Mouse (Mus musculus) forebrain, embryonic 16.5 days (tissue): ENCODE results near the gene Tmem212. TPM values are rescaled to one million over a fixed set of nuclear protein-coding genes. Genes with fewer than 3 reads are reported as not detected.

Experiments used
- ATAC-seq: fragments of 200-750 bp; cut with Nextera tagmentation; 2 replicates; pipeline ENCODE4 v1.8.0; 2017; ENCODE audit warnings: mild to moderate bottlenecking, moderate library complexity
- H3K27ac ChIP-seq: fragments of 300-500 bp; sonication (generic); 2 replicates; pipeline ENCODE4 v1.5.1; 2014; ENCODE audit warnings: low read length, control low read depth
- H3K27me3 ChIP-seq: fragments of 300-500 bp; sonication (generic); replicated peaks from 2 replicates; pipeline ENCODE4 v1.6.1; 2014; ENCODE audit warnings: low read length; ENCODE audit not compliant: control insufficient read depth, insufficient read depth
- H3K36me3 ChIP-seq: fragments of 300-500 bp; sonication (generic); 2 replicates; pipeline ENCODE4 v1.6.1; 2014; ENCODE audit not compliant: control insufficient read depth, insufficient read depth
- H3K4me1 ChIP-seq: fragments of 300-500 bp; sonication (generic); replicated peaks from 2 replicates; pipeline ENCODE4 v1.6.1; 2014; ENCODE audit warnings: low read length; ENCODE audit not compliant: control insufficient read depth, insufficient read depth
- H3K4me2 ChIP-seq: fragments of 300-500 bp; sonication (generic); 2 replicates; pipeline ENCODE4 v1.6.1; 2014; ENCODE audit warnings: mild to moderate bottlenecking, low read length, control low read depth
- H3K4me3 ChIP-seq: fragments of 300-500 bp; sonication (generic); replicated peaks from 2 replicates; pipeline ENCODE4 v1.5.1; 2014; ENCODE audit warnings: mild to moderate bottlenecking, low read length, control low read depth
- H3K9ac ChIP-seq: fragments of 300-500 bp; sonication (generic); replicated peaks from 2 replicates; pipeline ENCODE4 v1.6.1; 2014; ENCODE audit warnings: low read depth, low read length, control low read depth
- H3K9me3 ChIP-seq: fragments of 300-500 bp; sonication (generic); 2 replicates; pipeline ENCODE4 v1.6.1; 2016; ENCODE audit warnings: low read length; ENCODE audit not compliant: control insufficient read depth
- WGBS: fragments of 180-500 bp; shearing (Covaris S2); extraction: QIAGEN DNeasy Blood & Tissue Kit; methylation state at CpG from one replicate; pipeline ENCODE4 v1.1.7; 2014; 5-methylcytosine and 5-hydroxymethylcytosine counted together
- polyA plus RNA-seq: library from polyadenylated mRNA; unstranded; fragments of >200 nt; fragmentation: Nextera tagmentation; extraction: Ambion mirVana; gene quantifications from 2 replicates; pipeline ENCODE4 v1.2.1, GENCODE M21; 2015

The Tmem212 gene
- polyA plus RNA-seq, 1 experiment from 2014 or later, result not detected

GRCm38 (mm10) chr3:27901846-27902245, 5.7 kb upstream of the Tmem212 start:
- H3K27ac ChIP-seq, result no peak overlapping the region
- H3K36me3 ChIP-seq, result no peaks in the 10 kb centered on the region
- H3K4me2 ChIP-seq, result no peak overlapping the region
- 93% methylated on average over 6 of the region's 6 CpGs for WGBS
- ATAC-seq, result no peak
- H3K27me3 ChIP-seq, result no peaks in the 10 kb centered on the region
- no peak overlapping the region for H3K4me3 ChIP-seq
- peaks cover 2% of the 10 kb centered on the region; the same call in 1 of the 2 replicates for H3K4me1 ChIP-seq
- H3K9ac ChIP-seq, result no peak overlapping the region
- no peaks in the 10 kb centered on the region for H3K9me3 ChIP-seq

- Histone ChIP-seq H3K4me2 (no peak overlapping the region), H3K36me3 (no peaks in the 10 kb centered on the region), H3K4me3 (no peak overlapping the region), H3K4me1 (no peaks in the 10 kb centered on the region), H3K9ac (no peak overlapping the region), H3K27ac (no peak overlapping the region), H3K9me3 (no peaks in the 10 kb centered on the region), H3K27me3 (no peaks in the 10 kb centered on the region)
- 78% methylated on average over 13 of the region's 13 CpGs for WGBS
- no peak for ATAC-seq
Observed at GRCm38 (mm10) chr3:27899012-27899726, 3.0 kb upstream of the Tmem212 start.

- ATAC-seq, result no peak
- H3K27me3 ChIP-seq, result no peaks in the 10 kb centered on the region
- 78% methylated on average over 10 of the region's 10 CpGs for WGBS
Observed at GRCm38 (mm10) chr3:27898178-27898577, 2.0 kb upstream of the Tmem212 start.

GRCm38 (mm10) chr3:27886578-27886977, 9.6 kb downstream of the Tmem212 start:
- Histone ChIP-seq H3K4me3 (no peak overlapping the region), H3K9ac (no peak overlapping the region), H3K4me1 (no peaks in the 10 kb centered on the region), H3K9me3 (no peaks in the 10 kb centered on the region), H3K36me3 (no peaks in the 10 kb centered on the region), H3K27me3 (no peaks in the 10 kb centered on the region), H3K27ac (no peak overlapping the region), H3K4me2 (no peak overlapping the region)
- ATAC-seq, result no peak
- WGBS, result 89% methylated on average over 7 of the region's 7 CpGs

More at GRCm38 (mm10) chr3:27898178-27898577, 2.0 kb upstream of the Tmem212 start:
- no peaks in the 10 kb centered on the region for H3K4me1 ChIP-seq
- no peaks in the 10 kb centered on the region for H3K9me3 ChIP-seq
- no peak overlapping the region for H3K9ac ChIP-seq
- H3K36me3 ChIP-seq, result no peaks in the 10 kb centered on the region
- H3K4me2 ChIP-seq, result no peak overlapping the region
- H3K27ac ChIP-seq, result no peak overlapping the region
- H3K4me3 ChIP-seq, result no peak overlapping the region

GRCm38 (mm10) chr3:27885585-27885984, 10.6 kb downstream of the Tmem212 start:
- Histone ChIP-seq H3K36me3 (no peaks in the 10 kb centered on the region), H3K27ac (no peak overlapping the region), H3K27me3 (no peaks in the 10 kb centered on the region), H3K4me2 (no peak overlapping the region), H3K4me1 (no peaks in the 10 kb centered on the region), H3K4me3 (no peak overlapping the region), H3K9me3 (no peaks in the 10 kb centered on the region), H3K9ac (no peak overlapping the region)
- 94% methylated on average over 6 of the region's 6 CpGs for WGBS
- no peak for ATAC-seq

GRCm38 (mm10) chr3:27881897-27882835, 14.0 kb downstream of the Tmem212 start:
- H3K27me3 ChIP-seq, result no peaks in the 10 kb centered on the region
- WGBS, result 80% methylated on average over 6 of the region's 6 CpGs
- no peak for ATAC-seq
- no peak overlapping the region for H3K9ac ChIP-seq
- no peaks in the 10 kb centered on the region for H3K9me3 ChIP-seq
- H3K4me3 ChIP-seq, result no peak overlapping the region
- no peak overlapping the region for H3K27ac ChIP-seq
- H3K4me2 ChIP-seq, result no peak overlapping the region
- H3K4me1 ChIP-seq, result no peaks in the 10 kb centered on the region
- H3K36me3 ChIP-seq, result no peaks in the 10 kb centered on the region

GRCm38 (mm10) chr3:27878854-27879610, 17.1 kb downstream of the Tmem212 start:
- H3K27ac ChIP-seq, result no peak overlapping the region
- no peaks in the 10 kb centered on the region for H3K9me3 ChIP-seq
- no peak overlapping the region for H3K4me2 ChIP-seq
- H3K4me1 ChIP-seq, result no peaks in the 10 kb centered on the region
- H3K9ac ChIP-seq, result no peak overlapping the region
- no peak for ATAC-seq
- no peaks in the 10 kb centered on the region for H3K27me3 ChIP-seq
- no peaks in the 10 kb centered on the region for H3K36me3 ChIP-seq
- WGBS, result 76% methylated on average over 7 of the region's 7 CpGs
- H3K4me3 ChIP-seq, result no peak overlapping the region

- H3K9me3 ChIP-seq, result no peaks in the 10 kb centered on the region
- WGBS, result 62% methylated on average over 9 of the region's 9 CpGs
- H3K27ac ChIP-seq, result no peak overlapping the region
Observed at GRCm38 (mm10) chr3:27873268-27874073, 22.7 kb downstream of the Tmem212 start.

More at GRCm38 (mm10) chr3:27873268-27874073, 22.7 kb downstream of the Tmem212 start:
- Histone ChIP-seq H3K4me1 (no peaks in the 10 kb centered on the region), H3K9ac (no peak overlapping the region), H3K36me3 (no peaks in the 10 kb centered on the region), H3K4me2 (no peak overlapping the region), H3K27me3 (no peaks in the 10 kb centered on the region), H3K4me3 (no peak overlapping the region)
- ATAC-seq, result peak; percentile 79
